Mouse (Mus musculus) T-helper 17 cell (primary cell): ENCODE results near the gene Arfip2.

Experiments used
- in situ Hi-C, 2 experiments: fragments of 300-600 bp; cut with MboI, MseI; formaldehyde crosslinking; loops; 1 replicate in 1 of 2; 2 replicates in 1 of 2; pipeline ENCODE4 v1.15.1; 2025; ENCODE audit warnings: high pct_unique_total_duplicates in 2 of 2

The Arfip2 gene

DNA sequence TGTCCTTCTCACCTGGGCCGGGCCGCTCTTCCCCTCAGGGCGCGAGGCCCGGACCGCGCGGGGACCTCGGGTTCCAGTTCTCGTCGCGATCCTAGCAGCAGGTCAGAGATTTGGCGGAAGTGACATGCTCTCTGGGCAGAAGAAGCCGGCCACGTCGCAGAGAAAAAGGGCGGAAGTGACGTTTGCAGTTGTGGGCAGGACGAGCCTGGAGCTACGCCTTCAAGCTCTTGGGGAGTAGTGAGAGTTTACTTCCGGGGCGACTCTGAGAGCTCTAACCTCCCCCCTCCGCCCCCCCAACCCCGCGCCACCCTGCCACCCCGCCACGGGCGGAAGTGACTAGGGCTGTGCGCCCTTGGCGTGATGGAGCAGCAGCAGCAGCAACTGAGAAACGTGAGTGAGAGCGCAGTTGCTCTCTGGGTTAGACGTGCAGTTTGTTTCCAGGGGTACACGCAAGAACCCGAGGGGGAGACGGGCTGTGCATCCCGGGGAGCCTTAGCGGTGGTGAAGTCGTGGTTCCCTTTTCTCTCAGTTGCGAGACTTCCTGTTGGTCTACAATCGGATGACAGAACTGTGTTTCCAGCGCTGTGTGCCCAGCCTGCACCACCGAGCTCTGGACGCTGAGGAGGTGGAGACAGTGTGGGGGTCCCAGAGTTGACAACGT lies at the start of gene Arfip2, which contains the start of gene Gm45799:
Arfip2 (minus strand) TSS at position 184 of the 661 bp plus-strand sequence.
Gm45799 (plus strand) TSS at position 320 of the 661 bp plus-strand sequence.
- in situ Hi-C loops, result loop anchor here (5.0 to 10.0 kb wide), 2 partner anchors 94 to 167 kb away; partner anchors contain the start of genes Ilk (in 1 of the 2) and Rrp8 (in 1 of the 2)

DNA sequence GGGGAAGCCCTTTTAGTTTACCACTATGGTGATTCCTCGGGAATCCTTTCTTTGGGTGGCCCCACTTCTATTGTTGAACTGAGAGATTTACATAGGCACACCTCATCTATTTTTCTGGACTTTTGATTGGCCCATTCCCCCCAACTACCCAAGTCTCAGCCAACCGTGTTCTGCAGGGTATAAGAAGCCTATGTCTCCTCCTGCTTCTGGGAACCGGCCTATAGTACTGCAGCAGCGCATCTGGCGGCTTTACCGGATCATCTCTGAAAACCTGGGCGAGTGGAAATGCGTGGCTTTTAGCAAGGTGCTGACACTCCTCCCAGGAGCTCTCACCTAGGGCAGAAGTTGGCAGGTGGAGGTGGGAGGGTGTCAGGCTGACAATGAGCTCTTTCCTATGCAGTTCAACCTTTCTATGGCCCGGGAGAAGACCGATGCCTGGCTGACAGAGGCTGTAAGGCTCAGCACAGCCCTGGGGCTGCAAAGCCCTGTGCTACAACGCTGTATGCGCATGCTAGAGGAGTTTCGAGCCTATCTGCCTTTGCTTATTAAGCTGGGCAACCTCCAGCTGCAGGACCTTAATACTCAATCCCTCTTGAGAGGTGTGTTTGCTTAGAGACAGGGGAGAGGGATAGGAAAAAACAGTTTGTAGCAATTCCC lies 45.5 kb upstream of the Arfip2 start:
- in situ Hi-C loops, result no loop called here

DNA sequence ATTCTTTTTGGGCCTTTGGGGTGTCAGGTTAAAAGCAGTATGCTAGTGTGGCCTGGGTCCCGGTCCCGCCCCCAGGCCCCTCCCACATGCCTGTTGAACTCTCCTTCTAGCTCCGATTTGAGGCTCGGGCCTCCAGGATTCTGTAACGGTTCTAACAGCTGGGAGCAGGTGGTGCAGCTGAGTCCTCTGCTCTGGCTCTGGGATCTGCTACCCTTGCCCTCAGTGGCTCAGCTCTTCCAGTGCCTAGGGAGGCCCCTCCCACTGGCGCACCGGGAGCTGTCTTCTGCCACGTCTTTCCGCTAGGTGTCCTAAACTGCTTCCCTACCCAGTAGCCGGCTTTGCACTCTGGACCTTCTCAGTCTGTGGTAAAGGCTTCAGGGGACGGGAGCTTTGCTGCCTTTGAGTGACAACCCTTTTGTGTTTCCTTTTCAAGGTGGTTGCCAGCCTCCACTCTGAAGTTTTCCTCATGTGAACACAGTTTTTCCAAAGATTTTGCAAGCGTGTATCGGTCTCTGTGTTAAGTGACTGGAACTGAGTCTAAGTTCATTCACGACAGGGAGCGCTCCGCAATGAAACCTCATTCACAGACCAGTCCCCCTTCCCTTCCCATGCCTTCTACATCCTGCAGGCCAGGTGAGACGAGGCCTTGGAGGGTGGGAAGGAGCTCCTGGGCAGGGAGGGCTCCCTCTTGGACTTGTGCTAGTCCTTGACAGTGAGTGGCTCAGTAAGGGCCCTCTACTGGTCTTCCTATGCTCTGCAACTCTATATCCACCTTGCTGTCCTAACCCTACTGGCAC lies 10.6 kb upstream of the Arfip2 start, which contains the start of gene Dnhd1:
Dnhd1 (plus strand) TSS at position 189 of the 797 bp plus-strand sequence.
- in situ Hi-C loops, result no loop called here

DNA sequence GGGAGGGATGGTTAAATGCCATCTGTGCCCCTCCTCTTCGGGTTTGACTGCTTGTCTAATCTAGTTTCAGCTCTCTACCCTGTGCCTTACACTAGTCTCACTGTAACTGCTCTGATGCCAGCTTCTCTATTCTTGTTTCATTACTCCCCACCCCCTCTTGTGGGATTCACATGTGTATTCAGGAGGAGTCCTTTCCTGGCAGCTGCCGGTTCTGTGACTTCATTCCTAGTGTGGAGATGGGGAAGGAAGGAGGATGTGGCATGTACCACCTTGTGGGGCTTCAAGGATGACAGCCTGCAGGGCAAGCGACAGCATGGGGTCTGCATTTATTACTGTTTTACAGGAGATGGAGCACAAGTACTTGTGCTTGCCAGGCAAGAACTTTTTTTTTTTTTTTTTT lies 1.7 kb upstream of the Arfip2 start:
- in situ Hi-C loops, result loop anchor here (5.0 to 10.0 kb wide), 2 partner anchors 93 to 165 kb away; partner anchors contain the start of genes Ilk (in 1 of the 2) and Rrp8 (in 1 of the 2)

DNA sequence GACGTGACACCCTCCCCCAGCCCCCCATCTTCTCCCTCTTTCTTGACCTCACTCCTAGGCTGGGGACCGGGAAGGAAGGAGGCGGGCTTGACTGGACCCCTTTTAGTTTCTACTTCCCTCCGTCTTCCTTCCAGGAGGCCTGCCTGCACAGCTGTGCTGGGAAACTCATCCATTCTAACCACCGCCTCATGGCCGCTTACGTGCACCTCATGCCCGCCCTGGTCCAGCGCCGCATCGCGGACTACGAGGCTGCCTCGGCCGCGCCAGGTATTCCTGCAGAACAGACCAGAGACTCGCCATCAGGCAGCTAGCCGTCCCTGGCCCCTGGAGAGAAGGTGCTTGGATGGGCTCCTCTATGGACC lies 659 bp upstream of the Arfip2 start:
- in situ Hi-C loops, result loop anchor here (5.0 to 10.0 kb wide), 2 partner anchors 94 to 166 kb away; partner anchors contain the start of genes Ilk (in 1 of the 2) and Rrp8 (in 1 of the 2)

DNA sequence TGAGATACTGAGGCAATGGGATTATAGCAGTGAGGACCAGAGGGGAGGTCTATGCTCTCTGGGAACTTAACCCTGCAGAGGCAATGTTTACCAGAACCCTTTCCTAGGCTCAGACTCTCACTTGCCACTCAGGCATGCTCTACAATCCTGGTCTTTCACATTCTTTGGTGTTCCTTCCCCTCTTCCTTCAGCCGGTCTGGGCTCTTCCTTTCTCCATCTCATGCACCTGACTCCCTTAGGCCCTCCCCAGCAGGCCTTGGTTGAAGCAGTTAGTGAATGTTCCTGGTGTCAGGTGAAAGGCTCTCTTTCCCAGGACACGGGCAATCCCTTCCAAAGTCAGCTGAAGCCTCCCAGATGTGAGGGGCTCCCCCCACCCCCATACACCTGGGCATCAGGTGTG lies 460 bp downstream of the Arfip2 start, which contains the start of gene Timm10b:
Timm10b (plus strand) TSS at position 301 of the 400 bp plus-strand sequence.
- in situ Hi-C loops, result loop anchor here (5.0 to 10.0 kb wide), 4 partner anchors 85 to 245 kb away; partner anchors contain the start of genes Ilk (in 1 of the 2), Rrp8 (in 1 of the 2) and Smpd1 (in 1 of the 2)

DNA sequence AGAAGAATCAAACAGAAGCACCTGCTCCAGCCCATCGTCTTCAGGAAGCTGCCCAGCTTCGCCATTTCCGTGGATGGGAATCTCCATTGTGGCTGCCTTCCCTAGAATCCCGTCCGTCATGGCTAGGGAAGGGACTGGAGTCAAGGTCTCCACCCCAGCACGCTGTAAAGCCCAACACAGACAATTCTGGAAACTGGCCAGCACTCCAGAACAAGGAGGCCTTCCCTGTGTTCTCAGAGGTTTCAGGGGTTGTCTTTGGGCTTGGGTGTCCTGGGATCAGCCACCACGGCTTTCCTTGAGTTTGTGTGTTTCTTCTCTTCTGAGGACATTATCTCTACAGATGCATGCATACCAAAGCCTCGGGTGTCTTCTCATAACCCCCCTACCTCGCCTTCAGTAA lies 912 bp downstream of the Arfip2 start:
- in situ Hi-C loops, result loop anchor here in 1 of 2 experiments (10.0 kb wide), 2 partner anchors 85 to 245 kb away; partner anchors contain the start of gene Smpd1

DNA sequence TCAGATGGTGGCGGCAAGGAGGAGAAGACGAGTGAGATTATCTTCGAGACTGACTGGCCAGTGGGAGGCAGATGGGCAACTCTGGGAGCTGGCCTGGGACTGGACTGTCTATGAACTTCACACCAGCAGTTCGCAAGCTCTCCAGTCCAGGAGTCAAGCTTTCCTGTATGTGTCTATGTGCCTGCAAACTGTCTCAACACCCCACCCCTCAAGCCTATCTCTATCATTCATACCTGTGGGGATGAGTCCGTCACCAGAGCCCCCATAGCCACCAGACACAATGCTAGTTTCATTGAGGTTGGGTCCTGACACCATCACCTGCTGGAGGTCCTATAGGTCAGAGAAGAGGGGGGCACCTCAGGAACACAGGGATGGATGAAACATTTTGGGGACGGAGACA lies 1.4 kb downstream of the Arfip2 start:
- in situ Hi-C loops, result loop anchor here in 1 of 2 experiments (10.0 kb wide), 2 partner anchors 84 to 244 kb away; partner anchors contain the start of gene Smpd1

DNA sequence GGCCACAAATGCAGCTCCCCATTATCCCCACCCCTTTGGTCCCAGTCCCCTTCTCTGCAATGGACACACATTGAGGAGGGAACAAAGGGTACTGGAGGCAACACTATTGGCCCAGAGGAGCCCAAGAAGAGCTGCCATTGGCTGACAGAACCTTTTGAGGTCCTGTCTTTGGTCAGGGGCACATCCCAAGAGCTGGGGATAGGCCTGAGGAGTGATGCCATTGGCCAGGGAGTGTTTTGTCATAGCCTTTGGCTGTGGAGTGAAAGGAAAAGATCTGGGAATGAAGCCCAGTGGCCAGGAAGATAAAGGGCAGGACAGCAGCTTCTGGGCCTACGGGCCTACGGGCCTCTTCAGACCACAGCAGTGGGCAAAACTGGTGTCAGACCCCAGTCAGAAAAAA lies 4.5 kb downstream of the Arfip2 start:
- in situ Hi-C loops, result loop anchor here in 1 of 2 experiments (10.0 kb wide), 2 partner anchors 81 to 241 kb away; partner anchors contain the start of gene Smpd1

DNA sequence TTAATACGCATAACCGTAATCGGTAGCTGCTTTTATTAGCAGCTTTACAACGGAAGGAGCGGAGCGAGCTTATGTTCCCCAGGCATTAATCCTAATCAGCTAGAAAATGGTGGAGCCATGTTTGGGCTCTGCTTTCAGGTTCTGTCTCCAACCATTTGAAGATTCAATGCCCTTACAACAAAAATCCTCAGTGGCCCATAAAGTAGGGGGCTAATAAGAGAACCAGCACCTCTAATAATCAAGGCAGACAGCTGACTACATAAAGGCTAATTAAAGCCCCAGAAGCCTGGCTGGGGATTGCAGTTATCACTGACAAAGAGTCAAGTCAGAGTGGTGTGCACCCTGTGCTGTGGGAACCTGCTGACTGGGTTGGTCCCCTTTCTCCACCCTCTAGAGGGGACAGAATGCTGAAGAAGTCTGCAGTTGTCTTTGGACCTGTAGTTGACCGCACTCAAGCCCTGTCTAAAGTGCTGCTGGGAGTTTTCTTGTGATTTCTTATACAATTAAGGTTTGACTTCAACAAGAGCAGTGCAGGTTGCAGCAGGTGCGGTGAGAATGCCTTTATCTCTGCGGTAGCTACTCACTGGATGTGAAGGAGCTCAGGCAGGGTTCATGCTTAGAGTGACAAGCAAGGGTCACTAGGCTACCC lies 5.8 kb downstream of the Arfip2 start:
- in situ Hi-C loops, result loop anchor here in 1 of 2 experiments (10.0 kb wide), 2 partner anchors 80 to 240 kb away; partner anchors contain the start of gene Smpd1

DNA sequence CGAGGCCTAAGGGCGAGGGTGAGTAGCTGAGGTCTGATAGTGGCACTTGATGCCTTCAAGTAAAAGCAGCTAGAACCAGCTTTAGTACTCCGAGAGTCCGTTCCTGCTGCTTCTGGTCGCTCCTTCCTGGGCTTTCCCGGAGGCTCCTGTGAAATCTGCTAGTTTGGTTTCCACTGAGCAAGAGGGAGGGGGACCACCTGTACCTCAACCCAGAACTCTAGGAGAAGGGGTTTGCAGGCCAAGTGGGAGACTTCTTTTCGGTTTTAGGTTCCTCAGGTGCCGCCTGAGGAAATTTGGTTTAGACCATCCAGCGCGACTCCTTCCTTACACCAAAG lies 6.4 kb downstream of the Arfip2 start:
- in situ Hi-C loops, result loop anchor here in 1 of 2 experiments (10.0 kb wide), 2 partner anchors 79 to 239 kb away; partner anchors contain the start of gene Smpd1

DNA sequence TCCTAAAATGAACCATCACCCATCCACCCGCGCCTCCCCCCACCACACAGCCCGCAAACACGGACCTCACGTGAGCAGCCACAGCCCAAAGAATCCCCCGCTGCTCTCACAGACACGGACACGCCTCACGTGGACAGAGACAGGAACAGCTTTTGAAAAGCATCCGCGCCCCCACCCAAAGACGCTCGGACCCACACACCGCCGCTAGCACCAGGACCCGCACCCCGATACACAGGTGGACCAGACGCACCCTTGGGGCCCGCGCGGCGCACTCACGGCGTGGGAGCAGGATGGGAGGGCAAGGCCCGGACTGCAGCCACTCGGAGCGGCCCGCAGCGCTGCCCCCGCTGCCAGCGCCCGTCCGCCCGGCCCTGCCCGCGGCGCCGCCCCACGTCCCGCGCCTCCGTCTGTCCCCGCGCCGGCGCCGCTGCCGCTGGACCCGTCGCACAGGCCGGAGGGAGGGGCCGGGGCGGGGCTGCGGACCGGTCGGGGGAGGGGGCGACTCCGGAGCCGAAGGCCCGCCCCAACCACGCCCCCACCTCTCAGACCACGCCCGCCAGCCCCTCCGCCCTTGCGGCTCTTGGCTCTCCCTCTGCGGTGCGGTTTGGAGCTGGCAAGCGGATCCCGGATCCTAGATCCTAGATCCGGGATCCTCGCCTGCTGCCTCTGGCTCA lies 7.0 kb downstream of the Arfip2 start, which contains the start of gene Trim3:
Trim3 (minus strand) TSS at position 445 of the 674 bp plus-strand sequence.
- in situ Hi-C loops, result loop anchor here in 1 of 2 experiments (10.0 kb wide), 2 partner anchors 78 to 238 kb away; partner anchors contain the start of gene Smpd1

DNA sequence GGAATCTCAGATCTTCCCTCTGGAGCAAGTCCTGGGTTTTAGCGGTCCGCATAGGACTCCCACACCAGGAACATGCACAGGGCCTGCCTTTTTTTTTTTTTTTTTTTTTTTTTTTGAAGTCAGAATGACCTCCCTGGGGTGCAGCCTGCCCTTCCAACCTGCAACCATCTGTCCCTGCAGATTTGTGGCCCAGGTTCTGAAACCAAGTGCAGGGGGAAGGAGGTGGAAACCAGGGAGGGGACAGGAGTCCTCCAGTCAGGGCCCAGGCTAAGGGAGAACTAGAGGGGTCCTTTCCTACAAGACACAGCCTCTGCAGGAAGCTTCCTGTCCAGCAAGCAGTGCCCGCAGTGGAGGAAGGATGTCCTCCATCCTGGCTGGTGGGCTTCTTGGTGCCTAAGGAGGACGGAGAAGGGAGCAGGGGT lies 7.7 kb downstream of the Arfip2 start:
- in situ Hi-C loops, result loop anchor here in 1 of 2 experiments (10.0 kb wide), 2 partner anchors 78 to 238 kb away; partner anchors contain the start of gene Smpd1

DNA sequence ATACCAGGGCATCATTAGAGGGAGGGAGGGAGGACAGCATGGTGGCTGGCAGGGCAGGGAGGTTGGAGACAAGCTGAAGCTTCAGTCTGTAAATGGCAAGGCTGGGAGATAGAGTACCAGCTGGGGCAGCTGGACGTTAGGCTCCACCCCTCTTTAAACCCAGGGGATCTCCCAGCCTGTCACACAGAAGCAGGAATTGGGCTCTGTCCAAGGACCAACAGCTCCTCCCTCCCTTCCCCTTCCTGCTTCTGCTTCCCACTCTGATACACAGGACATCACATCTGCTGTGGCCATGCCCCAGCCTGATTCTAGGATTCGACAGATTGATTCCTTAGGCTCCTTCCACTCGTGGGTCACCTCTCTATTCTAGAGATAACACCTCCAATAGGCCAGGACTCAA lies 11.6 kb downstream of the Arfip2 start:
- in situ Hi-C loops, result no loop called here

DNA sequence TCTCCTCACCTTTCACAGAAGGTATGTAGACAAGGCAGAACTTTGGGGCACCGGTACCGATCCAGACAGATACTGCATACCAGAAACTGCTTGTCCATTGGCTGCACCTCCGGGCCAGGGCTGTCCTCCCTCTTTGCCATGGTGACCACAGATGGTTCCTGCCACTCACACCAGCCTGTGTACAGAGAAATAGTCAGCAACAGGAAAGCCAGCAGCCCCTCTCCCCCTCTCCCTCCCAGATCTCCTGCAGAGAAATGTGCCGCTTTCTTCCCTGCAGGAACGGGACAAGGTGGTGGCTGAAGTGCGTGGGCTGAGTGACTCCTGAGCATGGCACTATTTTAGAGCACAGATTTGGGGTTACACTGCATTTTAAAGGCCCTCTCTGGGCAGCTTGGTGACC lies 14.8 kb downstream of the Arfip2 start:
- in situ Hi-C loops, result no loop called here

DNA sequence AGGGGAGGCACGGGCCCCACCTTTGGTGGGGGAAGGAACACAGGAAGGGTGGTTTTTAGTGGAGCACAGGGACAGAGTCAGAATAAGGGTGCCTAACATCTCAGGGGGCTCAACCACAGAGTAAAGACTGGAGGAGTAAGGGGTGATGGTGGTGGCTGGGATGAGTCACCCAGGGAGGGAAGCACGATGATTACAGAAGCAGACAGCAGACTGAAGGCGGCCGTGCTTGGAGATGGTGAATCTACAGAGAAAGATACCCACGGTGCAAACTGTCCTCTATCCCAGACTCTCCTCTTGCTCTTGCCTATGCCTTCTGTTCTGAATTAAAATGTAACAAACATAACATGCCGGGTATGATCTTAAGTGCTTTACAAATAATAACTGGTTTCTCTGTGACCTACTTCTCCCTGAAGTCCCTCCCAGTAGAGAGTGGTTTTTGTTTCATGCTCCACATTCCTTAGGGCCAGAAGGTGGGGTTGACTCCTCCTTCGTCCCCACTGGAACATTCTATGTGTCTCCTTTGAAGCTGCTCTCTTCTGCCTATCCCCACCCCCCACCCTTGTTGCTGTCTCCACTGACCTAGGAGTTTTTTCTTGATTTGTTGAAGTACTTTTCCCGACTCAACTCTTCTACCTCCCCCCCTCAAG lies 18.4 kb downstream of the Arfip2 start:
- in situ Hi-C loops, result no loop called here

DNA sequence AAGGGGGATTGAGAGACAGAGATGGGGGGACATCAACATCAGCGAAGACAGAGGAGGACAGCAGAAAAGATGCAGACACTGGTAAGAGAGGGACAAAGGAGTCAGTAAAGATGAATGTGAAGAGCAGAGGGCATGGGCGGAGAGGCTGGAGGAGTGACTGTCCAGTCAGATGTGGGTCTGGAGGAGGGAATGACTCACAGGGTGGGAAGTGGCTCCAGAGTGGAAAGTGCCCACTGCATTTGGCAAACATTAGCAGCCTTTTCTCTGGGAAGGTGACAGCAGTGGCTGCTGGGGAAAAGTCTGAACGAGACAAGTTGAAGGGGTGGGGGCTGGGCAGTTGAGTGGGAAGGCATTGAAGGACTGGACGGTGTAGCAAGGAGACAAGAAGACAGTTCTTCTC lies 19.2 kb downstream of the Arfip2 start:
- in situ Hi-C loops, result no loop called here

DNA sequence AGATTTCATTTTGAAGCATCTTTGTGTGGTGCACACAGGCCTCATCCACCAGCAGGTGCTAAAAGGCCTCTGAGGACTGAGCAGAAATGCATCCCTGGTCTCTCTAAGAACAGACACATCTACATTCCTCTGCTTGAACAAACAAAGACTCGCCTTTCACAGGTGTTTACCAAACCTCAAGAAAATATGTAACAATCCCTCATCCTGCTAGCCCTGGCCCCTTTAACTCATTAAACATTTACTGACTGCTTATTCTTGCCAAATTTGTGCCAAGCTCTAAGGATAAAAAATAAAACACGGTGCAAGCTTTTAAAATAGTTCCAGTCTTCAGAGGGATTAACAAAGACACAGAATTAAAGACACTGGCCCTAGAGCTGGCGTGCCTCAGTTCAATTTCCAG lies 20.5 kb downstream of the Arfip2 start:
- in situ Hi-C loops, result no loop called here

DNA sequence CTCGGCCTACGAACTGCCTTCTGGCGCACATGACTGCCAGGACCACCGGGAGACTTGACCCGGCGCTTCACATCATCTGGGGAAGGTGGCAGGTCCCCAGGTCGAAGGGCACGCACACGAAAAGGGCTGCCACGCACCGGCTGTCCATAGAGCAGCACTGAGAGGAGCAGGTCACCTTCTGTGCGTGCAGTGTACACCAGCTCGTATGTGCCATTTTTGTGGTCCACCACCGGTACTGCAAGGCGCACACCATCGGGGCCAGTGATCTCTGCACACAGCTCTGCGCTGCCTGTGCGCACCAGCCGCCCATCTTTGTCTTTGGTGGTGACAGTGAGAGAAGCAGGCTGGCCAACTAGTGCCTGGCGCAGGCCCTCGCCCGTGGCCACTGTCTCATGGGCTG lies 22.4 kb downstream of the Arfip2 start:
- in situ Hi-C loops, result no loop called here
